Mouse (Mus musculus) testis, adult 2 months (tissue): Measurements from ENCODE around the gene Spg21.

Experiments
- CTCF ChIP-seq: fragments of 200-500 bp; IDR thresholded peaks from 2 replicates; pipeline ENCODE4 v1.5.1; 2012; ENCODE audit warnings: low read depth, mild to moderate bottlenecking, inconsistent platforms, low read length, moderate library complexity; ENCODE audit not compliant: control insufficient read depth, insufficient read depth, insufficient replicate concordance
- POLR2A ChIP-seq: fragments of 200-500 bp; IDR thresholded peaks from 2 replicates; pipeline ENCODE4 v1.6.1; 2012; ENCODE audit warnings: low read depth, mild to moderate bottlenecking, inconsistent platforms, low read length, moderate library complexity; ENCODE audit not compliant: control insufficient read depth

GRCm38 (mm10) chr9:65502721-65503505, 42.2 kb downstream of the Spg21 start:
- TF ChIP-seq CTCF, result no peak
- no peak for TF ChIP-seq POLR2A
